Mouse (Mus musculus) kidney, adult 2 months (tissue): Measurements from ENCODE around the gene Robo3.

Experiments
- CTCF ChIP-seq: fragments of 200-500 bp; conservative IDR thresholded peaks from 2 replicates; pipeline ENCODE4 v1.5.1; 2011; ENCODE audit warnings: low read depth, mild to moderate bottlenecking, control low read depth, low read length, moderate library complexity, mixed read lengths; ENCODE audit not compliant: insufficient read depth, insufficient read length
- POLR2A ChIP-seq: fragments of 200-500 bp; IDR thresholded peaks from one replicate; pipeline ENCODE4 v1.6.1; 2011; ENCODE audit warnings: low read depth, low read length, control low read depth

- TF ChIP-seq POLR2A (no peak), CTCF (no peak)
Measured at GRCm38 (mm10) chr9:37454011-37454492, 21.0 kb upstream of the Robo3 start.
